Mouse (Mus musculus): ENCODE data around the gene Hoxd8.

Gene Hoxd8

GRCm38 (mm10) chr2:74697567-74698121 lies 6.8 kb upstream of the Hoxd8 start, which contains the start of gene Hoxd9:
Gene Hoxd9 (plus strand): TSS chr2:74697727.
- DNase-seq (ENCODE audit: inconsistent age in 2 of 2, low spot score in 1 of 2) = peak; percentile 79 to 94

GRCm38 (mm10) chr2:74698201-74699052 lies 6.0 kb upstream of the Hoxd8 start:
- DNase-seq (ENCODE audit: inconsistent age in 2 of 2, low spot score in 1 of 2) = peak; percentile 64 to 86

GRCm38 (mm10) chr2:74699053-74699430 lies 5.4 kb upstream of the Hoxd8 start:
- peak; percentile 33 to 73 for DNase-seq (ENCODE audit: inconsistent age in 2 of 2, low spot score in 1 of 2)

- DNase-seq (ENCODE audit: inconsistent age in 2 of 2, low spot score in 1 of 2) = peak; percentile 9 to 34
Observed at GRCm38 (mm10) chr2:74699664-74700545, 4.5 kb upstream of the Hoxd8 start.

GRCm38 (mm10) chr2:74700546-74701112 lies 3.8 kb upstream of the Hoxd8 start:
- DNase-seq (ENCODE audit: inconsistent age in 2 of 2, low spot score in 1 of 2) = peak in 1 of 2 experiments; percentile 27

- peak; percentile 68 to 93 for DNase-seq (ENCODE audit: inconsistent age in 2 of 2, low spot score in 1 of 2)
Observed at GRCm38 (mm10) chr2:74701949-74702819, 2.2 kb upstream of the Hoxd8 start.

GRCm38 (mm10) chr2:74702820-74703219 lies 1.6 kb upstream of the Hoxd8 start:
- DNase-seq (ENCODE audit: inconsistent age in 2 of 2, low spot score in 1 of 2) = no peak

GRCm38 (mm10) chr2:74703317-74703716 lies 1.1 kb upstream of the Hoxd8 start:
- DNase-seq (ENCODE audit: inconsistent age in 2 of 2, low spot score in 1 of 2) = no peak

- DNase-seq (ENCODE audit: inconsistent age in 2 of 2, low spot score in 1 of 2) = peak in 1 of 2 experiments; percentile 47
Observed at GRCm38 (mm10) chr2:74703720-74704392, 559 bp upstream of the Hoxd8 start.

GRCm38 (mm10) chr2:74704999-74705466 lies 618 bp downstream of the Hoxd8 start:
- peak; percentile 75 to 88 for DNase-seq (ENCODE audit: inconsistent age in 2 of 2, low spot score in 1 of 2)

- peak; percentile 85 to 93 for DNase-seq (ENCODE audit: inconsistent age in 2 of 2, low spot score in 1 of 2)
Observed at GRCm38 (mm10) chr2:74705467-74706089, 1.2 kb downstream of the Hoxd8 start.

GRCm38 (mm10) chr2:74706393-74706960 lies 2.1 kb downstream of the Hoxd8 start:
- DNase-seq (ENCODE audit: inconsistent age in 2 of 2, low spot score in 1 of 2) = peak in 1 of 2 experiments; percentile 62

GRCm38 (mm10) chr2:74707599-74707998 lies 3.2 kb downstream of the Hoxd8 start:
- DNase-seq (ENCODE audit: inconsistent age in 2 of 2, low spot score in 1 of 2) = peak in 1 of 2 experiments; percentile 53

GRCm38 (mm10) chr2:74708676-74709075 lies 4.3 kb downstream of the Hoxd8 start:
- DNase-seq (ENCODE audit: inconsistent age in 2 of 2, low spot score in 1 of 2) = peak; percentile 74 to 91

GRCm38 (mm10) chr2:74709465-74710419 lies 5.3 kb downstream of the Hoxd8 start:
- no peak for DNase-seq (ENCODE audit: inconsistent age in 2 of 2, low spot score in 1 of 2)

- peak in 1 of 2 experiments; percentile 71 for DNase-seq (ENCODE audit: inconsistent age in 2 of 2, low spot score in 1 of 2)
Observed at GRCm38 (mm10) chr2:74710929-74711543, 6.6 kb downstream of the Hoxd8 start.
